Mouse (Mus musculus) monocyte, adult 5-6 weeks (primary cell): ENCODE results near the gene Olfr450. TPM values are rescaled to one million over a fixed set of nuclear protein-coding genes. Genes with fewer than 3 reads are reported as not detected.

Experiments used
- ATAC-seq: fragments of 153-309, 156-312 bp; replicated peaks from 2 replicates; pipeline ENCODE4 v1.8.0; 2017; ENCODE audit warnings: mild to moderate bottlenecking; ENCODE audit not compliant: low TSS enrichment, insufficient number of reproducible peaks, severe bottlenecking, poor library complexity, low FRiP score
- total RNA-seq: library from RNA; stranded (forward); fragments of 200-1000, 200-491, 200-594 nt; gene quantifications from 3 replicates; pipeline ENCODE4 v1.2.3, GENCODE M21; 2017

Gene Olfr450
- total RNA-seq, result not detected in 3 replicates

DNA sequence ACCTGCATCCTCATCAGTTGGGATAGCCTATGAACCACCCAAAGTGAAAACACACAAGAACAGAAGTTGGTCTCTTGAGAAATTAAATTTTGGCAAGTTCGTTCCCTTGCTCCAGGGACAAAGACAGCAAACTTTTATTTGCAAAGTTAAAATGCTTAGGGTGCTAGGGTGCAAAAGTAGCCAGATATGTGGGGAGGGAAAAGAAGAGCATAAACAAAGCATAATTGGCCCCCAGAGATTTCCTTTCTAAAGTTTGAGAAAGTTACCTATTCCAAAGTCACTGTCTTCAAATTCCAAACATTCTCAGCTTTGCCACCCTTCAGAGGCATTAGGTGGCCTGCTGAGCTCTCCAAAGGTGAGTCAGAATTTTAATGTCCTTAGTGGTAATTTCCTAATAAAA lies at the start of gene Olfr450:
Gene Olfr450 (plus strand): TSS at position 301 of the 400 bp plus-strand sequence.
- no peak for ATAC-seq

DNA sequence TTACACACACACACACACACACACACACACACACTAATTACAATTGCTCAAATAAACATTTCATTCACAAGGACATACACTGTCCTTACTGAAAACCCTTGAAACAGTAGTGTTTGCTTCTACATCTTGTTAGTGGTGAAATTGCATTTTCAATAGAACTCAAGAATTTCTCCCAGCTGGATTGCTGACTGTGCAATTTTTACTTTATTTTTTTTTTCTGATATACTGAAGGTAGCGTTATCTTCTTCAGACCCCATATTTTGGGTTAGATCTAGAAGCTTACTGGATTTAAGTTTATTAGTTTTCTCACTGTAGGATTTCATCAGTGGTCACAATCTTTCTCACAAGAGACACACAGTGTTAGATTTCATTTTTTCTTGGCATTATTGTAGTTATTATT lies 34.7 kb upstream of the Olfr450 start:
- no peak for ATAC-seq

DNA sequence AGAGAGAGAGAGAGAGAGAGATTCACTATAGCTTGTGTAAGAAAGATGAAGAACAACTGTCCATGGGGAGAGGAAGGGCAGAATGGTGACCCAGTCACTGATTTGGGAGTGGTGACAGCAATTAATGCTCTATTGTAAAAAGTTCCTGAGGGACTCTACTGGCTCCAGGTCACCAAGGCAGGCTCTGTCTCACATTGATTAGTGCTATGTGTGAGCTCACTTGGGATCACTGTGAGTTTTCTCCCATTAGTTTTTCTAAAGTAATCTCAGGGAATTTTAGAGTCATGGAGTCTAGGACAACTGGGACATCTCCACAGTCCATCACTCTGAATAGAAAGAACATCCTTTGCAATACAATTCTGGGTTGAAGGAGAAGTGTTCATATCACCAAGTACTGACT lies 26.9 kb upstream of the Olfr450 start, which contains the start of gene Olfr452:
Gene Olfr452 (plus strand): TSS at position 301 of the 400 bp plus-strand sequence.
- no peak for ATAC-seq

DNA sequence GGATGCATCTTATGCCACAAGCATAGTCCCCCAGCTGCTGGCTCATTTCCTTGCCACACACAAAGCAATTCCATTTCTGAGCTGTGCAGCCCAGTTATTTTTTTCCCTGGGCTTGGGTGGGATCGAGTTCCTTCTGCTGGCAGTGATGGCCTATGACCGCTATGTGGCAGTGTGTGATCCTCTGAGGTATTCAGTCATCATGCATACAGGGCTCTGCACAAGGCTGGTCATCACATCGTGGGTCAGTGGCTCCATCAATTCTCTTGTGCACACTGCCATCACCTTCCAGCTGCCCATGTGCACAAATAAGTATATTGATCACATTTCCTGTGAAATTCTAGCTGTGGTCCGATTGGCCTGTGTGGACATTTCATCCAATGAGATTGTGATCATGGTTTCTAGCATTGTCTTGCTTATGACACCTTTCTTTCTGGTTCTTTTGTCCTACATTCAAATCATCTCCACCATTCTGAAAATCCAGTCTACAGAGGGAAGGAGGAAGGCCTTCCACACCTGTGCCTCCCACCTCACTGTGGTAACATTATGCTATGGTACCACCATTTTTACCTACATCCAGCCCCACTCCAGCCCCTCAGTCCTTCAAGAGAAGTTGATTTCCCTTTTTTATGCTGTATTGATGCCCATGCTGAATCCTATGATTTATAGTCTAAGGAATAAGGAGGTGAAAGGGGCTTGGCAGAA lies 21.3 kb upstream of the Olfr450 start:
- ATAC-seq, result no peak

DNA sequence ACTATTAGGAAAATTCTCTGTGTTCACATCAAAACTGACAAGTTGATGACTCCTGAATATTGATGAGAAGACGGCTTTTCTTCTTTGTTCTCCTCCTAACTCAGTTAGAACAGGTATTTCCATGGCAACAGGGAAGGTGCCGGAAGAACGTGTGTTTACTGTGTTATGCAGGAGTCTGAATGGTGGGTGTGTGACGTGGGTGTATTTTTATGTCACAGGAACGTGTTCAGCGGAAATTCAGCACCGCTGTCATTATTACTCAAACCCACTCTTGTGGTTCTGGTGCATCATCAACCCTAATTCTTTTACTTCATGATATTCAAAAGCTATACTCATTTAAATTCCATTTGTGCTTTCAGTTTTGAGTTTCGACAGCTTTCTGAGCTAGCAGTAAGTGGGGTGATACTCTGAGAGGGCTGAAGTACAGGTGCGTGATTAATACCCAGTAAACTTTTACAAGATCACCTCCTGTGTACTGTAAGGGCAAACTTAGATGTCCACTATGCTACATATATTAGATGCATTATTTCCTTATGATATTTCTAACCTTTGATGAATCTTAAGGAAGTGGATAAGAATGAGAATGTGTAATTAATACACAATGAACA lies 20.7 kb upstream of the Olfr450 start:
- no peak for ATAC-seq

DNA sequence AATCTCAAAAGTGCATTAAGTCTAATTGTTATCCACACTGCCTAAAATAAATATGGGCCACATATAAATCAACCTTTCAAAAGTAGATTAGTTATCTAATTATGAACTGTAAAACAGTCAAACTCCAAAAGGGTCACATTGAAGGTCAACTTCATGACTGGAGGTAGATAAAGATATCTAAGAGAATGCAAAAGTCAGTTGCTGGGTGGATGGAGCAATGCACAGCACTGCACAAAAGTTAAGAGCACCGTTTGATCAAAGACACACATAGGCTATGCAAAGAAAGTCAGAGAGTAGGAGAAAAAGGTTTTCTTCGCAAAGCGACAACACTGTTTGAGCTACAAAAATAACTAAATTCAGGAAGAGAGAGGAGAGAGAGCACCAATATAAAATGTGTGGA lies 16.8 kb upstream of the Olfr450 start:
- no peak for ATAC-seq

DNA sequence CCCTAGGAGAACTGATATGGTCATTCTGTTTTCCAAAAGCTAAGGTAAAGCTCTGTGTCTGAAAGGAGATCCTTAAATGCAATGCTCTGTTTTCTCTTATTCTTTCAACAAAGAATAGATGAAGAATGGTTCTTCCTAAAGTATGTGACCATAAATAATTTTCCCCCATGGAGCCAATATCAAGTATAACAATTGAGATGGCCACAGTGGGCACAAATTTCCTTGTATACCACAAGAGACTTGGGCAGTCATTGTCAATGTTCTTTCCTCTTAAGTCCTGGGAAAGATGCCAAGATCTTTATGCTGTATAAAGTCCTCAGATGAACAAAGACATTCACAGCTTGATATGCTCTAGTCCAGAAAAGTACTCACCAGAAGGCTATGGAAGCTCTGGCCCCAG lies 22.3 kb downstream of the Olfr450 start, which contains the start of gene Olfr449:
Gene Olfr449 (plus strand): TSS at position 301 of the 400 bp plus-strand sequence.
- ATAC-seq, result no peak

DNA sequence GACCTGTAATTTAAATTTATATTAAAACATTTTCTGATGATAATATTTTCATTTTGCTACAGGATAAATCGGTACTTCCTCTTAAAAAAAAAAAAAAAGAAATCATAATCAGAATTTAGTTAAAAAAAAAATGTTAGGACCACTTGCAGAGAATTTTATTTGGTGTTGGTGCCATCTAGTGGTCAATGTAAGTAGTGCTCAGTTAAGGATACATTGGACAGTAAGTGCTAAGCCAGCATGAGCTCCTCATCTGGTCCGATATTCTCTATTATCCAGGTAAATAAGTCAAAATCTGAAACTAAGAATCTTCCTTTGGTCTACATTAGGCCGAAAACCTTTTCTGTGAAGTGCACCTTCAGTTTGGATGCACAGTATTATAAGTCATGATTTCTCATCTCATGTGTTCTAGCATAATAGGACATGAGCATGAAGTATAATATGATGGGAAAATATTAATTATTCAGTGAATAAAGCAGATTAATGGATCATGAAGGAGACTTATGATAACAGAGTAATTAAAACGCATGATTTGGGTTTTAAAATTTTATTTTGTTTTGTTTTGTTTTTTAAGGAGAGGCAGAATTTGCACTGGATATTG lies 48.6 kb downstream of the Olfr450 start:
- no peak for ATAC-seq

Other genes with a start within 250 kb of the Olfr450 start
- gene Tcaf3, start 214.2 kb upstream of the Olfr450 start, total RNA-seq, result not detected in 3 replicates
- gene Tcaf2, start 166.7 kb upstream of the Olfr450 start, total RNA-seq, result not detected in 3 replicates
- gene Tcaf1, start 101.9 kb upstream of the Olfr450 start, total RNA-seq, result not detected in 3 replicates
- not detected in 3 replicates for gene Olfr453, start 72.6 kb upstream of the Olfr450 start, total RNA-seq
- not detected in 3 replicates for gene Olfr38, start 55.5 kb upstream of the Olfr450 start, total RNA-seq
- gene Olfr452, start 26.8 kb upstream of the Olfr450 start, total RNA-seq, result not detected in 3 replicates
- not detected in 3 replicates for gene Olfr449, start 22.4 kb downstream of the Olfr450 start, total RNA-seq
- gene Olfr448, start 78.5 kb downstream of the Olfr450 start, total RNA-seq, result not detected in 3 replicates
- gene Olfr447, start 96.9 kb downstream of the Olfr450 start, total RNA-seq, result not detected in 3 replicates
- not detected in 3 replicates for gene Olfr446, start 109.4 kb downstream of the Olfr450 start, total RNA-seq
- not detected in 3 replicates for gene Olfr444, start 137.1 kb downstream of the Olfr450 start, total RNA-seq